Mouse (Mus musculus): ENCODE data around the gene Serpina3c. TPM values are rescaled to one million over a fixed set of nuclear protein-coding genes. Genes with fewer than 3 reads are reported as not detected.

The Serpina3c gene
- polyA plus RNA-seq, 1 experiment from 2014 or later = not detected

DNA sequence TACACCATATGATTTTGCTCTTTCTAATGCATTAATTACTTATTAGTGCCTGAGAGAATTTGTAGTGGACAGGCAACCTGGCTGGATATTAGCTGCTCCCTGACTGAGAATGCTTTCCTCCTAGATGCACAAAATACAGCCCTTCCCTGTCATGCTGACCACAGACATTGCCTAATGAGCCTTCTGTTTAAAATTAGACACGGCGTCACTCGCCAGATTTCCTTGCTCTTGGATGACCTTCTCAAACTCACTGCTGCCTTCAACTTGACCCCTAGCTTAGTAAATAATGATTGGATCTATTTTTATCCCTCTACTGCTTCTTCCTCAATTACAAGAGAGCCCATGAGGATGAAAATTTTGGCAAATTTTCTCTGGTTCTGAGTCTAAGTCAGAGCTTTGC lies 21.1 kb upstream of the Serpina3c start:
- peaks cover 8% of the 10 kb centered on the region for H3K27me3 ChIP-seq (ENCODE audit: control insufficient read depth, insufficient read depth, low read length)
- no peak overlapping the region for H3K4me3 ChIP-seq (ENCODE audit: control insufficient read depth in 1 of 2, insufficient read depth in 1 of 2, low read depth in 1 of 2, low read length in 2 of 2)
- H3K9ac ChIP-seq (ENCODE audit: low read length) = no peak overlapping the region
- H3K9me3 ChIP-seq (ENCODE audit: control insufficient read depth, low read length) = no peaks in the 10 kb centered on the region
- no peak for ATAC-seq (ENCODE audit: insufficient number of reproducible peaks, insufficient read depth, low FRiP score, low read depth)
- H3K4me2 ChIP-seq (ENCODE audit: low read length) = no peak overlapping the region
- H3K36me3 ChIP-seq (ENCODE audit: control insufficient read depth, insufficient read depth, low read length) = no peaks in the 10 kb centered on the region
- H3K4me1 ChIP-seq (ENCODE audit: control insufficient read depth in 2 of 2, insufficient read depth in 2 of 2, low read length in 2 of 2) = peaks cover 8 to 10% of the 10 kb centered on the region in 2 experiments; a peak in 3 of 4 replicates
- WGBS = 28% methylated on average over 3 of the region's 3 CpGs
- H3K27ac ChIP-seq (replicated peaks in 1 of 2; ENCODE audit: control insufficient read depth in 1 of 2, insufficient read depth in 1 of 2, low read depth in 2 of 2, low read length in 2 of 2) = no peak overlapping the region

DNA sequence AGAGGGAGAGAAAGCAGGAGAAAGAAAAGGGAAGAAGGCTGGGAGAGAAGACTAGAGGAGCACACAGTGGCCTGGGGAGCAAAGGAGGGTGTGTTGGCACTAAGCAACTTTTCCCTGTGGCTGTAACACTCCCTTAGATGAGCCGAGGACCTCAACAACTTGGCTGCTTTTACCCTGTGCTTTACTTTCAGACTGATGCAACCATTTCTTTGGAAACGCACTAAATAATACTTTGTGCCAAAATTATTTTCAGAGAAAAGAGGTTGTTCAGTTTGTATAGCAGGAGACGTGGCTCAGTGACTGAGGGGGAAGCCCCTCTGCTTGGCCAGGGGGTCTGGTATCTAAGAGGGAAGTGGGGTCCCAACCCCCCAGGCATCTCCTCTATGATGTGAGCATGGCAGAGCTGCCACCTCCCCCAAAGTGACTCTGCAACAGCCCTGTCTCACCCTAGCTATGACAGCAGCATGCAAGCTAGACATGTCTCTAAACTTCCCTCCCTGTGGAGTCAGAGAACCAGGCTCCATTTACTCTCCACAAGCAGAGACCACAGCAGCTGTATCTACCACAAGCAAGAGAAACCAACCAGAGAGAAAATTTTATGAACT lies 527 bp downstream of the Serpina3c start:
- no peaks in the 10 kb centered on the region for H3K27me3 ChIP-seq (ENCODE audit: control insufficient read depth, insufficient read depth, low read length)
- H3K9ac ChIP-seq (ENCODE audit: low read length) = no peak overlapping the region
- H3K4me2 ChIP-seq (ENCODE audit: low read length) = no peak overlapping the region
- H3K36me3 ChIP-seq (ENCODE audit: control insufficient read depth, insufficient read depth, low read length) = no peaks in the 10 kb centered on the region
- 77% methylated on average over 3 of the region's 3 CpGs for WGBS
- H3K27ac ChIP-seq (replicated peaks in 1 of 2; ENCODE audit: control insufficient read depth in 1 of 2, insufficient read depth in 1 of 2, low read depth in 2 of 2, low read length in 2 of 2) = no peak overlapping the region
- H3K4me3 ChIP-seq (ENCODE audit: control insufficient read depth in 1 of 2, insufficient read depth in 1 of 2, low read depth in 1 of 2, low read length in 2 of 2) = no peak overlapping the region
- ATAC-seq (ENCODE audit: insufficient number of reproducible peaks, insufficient read depth, low FRiP score, low read depth) = no peak
- H3K9me3 ChIP-seq (ENCODE audit: control insufficient read depth, low read length) = no peaks in the 10 kb centered on the region
- H3K4me1 ChIP-seq (ENCODE audit: control insufficient read depth in 2 of 2, insufficient read depth in 2 of 2, low read length in 2 of 2) = no peaks in the 10 kb centered on the region

DNA sequence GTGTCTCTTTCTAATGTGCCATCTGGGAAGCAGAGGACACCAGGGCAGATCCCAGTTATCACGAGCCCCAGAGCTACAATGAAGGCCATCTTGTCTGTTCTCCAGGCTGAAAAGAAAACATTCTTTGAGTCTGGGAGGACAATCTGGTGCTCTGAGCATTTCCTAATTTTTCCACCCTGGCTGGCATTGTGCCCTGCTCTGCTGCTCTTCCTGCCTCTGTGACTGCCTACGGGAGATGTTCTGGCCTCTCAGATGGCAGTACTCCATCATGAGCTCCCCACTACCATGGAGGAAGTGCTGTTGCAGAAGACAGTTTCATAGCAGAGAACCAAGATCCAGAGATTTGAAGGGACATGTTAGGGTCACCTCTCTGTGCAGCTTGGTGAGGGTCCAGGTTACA lies 1.7 kb downstream of the Serpina3c start:
- Histone ChIP-seq H3K27ac (replicated peaks in 1 of 2; ENCODE audit: control insufficient read depth in 1 of 2, insufficient read depth in 1 of 2, low read depth in 2 of 2, low read length in 2 of 2) (no peak overlapping the region), H3K4me3 (ENCODE audit: control insufficient read depth in 1 of 2, insufficient read depth in 1 of 2, low read depth in 1 of 2, low read length in 2 of 2) (no peak overlapping the region), H3K4me1 (ENCODE audit: control insufficient read depth in 2 of 2, insufficient read depth in 2 of 2, low read length in 2 of 2) (no peaks in the 10 kb centered on the region), H3K9ac (ENCODE audit: low read length) (no peak overlapping the region), H3K27me3 (ENCODE audit: control insufficient read depth, insufficient read depth, low read length) (no peaks in the 10 kb centered on the region), H3K36me3 (ENCODE audit: control insufficient read depth, insufficient read depth, low read length) (no peaks in the 10 kb centered on the region), H3K9me3 (ENCODE audit: control insufficient read depth, low read length) (no peaks in the 10 kb centered on the region), H3K4me2 (ENCODE audit: low read length) (no peak overlapping the region)
- no peak for ATAC-seq (ENCODE audit: insufficient number of reproducible peaks, insufficient read depth, low FRiP score, low read depth)
- WGBS = 57% methylated on average over 2 of the region's 2 CpGs

DNA sequence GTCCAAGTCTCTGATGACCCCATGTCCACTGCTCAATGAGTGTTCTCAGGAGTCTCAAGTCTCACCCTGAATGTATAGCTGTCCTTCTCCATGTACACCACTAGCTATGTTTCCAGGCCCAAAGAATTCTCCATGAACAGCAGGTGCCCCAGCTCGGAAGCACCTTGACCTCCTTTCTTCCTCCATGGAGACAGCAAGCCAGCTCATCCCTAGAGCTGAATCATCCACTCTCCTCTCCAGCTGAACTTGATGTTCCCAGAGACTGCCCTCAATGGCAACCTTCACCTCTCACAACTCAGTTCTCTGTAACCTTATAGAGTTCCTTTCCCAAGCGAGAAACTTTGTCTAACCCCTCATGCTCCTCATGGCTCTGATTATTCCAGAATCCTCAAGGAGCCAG lies 8.1 kb downstream of the Serpina3c start:
- 70% methylated on average over 2 of the region's 2 CpGs for WGBS
- Histone ChIP-seq H3K4me3 (ENCODE audit: control insufficient read depth in 1 of 2, insufficient read depth in 1 of 2, low read depth in 1 of 2, low read length in 2 of 2) (no peak overlapping the region), H3K36me3 (ENCODE audit: control insufficient read depth, insufficient read depth, low read length) (no peaks in the 10 kb centered on the region), H3K4me1 (ENCODE audit: control insufficient read depth in 2 of 2, insufficient read depth in 2 of 2, low read length in 2 of 2) (no peaks in the 10 kb centered on the region), H3K9ac (ENCODE audit: low read length) (no peak overlapping the region), H3K9me3 (ENCODE audit: control insufficient read depth, low read length) (no peaks in the 10 kb centered on the region), H3K4me2 (ENCODE audit: low read length) (no peak overlapping the region), H3K27me3 (ENCODE audit: control insufficient read depth, insufficient read depth, low read length) (no peaks in the 10 kb centered on the region), H3K27ac (replicated peaks in 1 of 2; ENCODE audit: control insufficient read depth in 1 of 2, insufficient read depth in 1 of 2, low read depth in 2 of 2, low read length in 2 of 2) (no peak overlapping the region)
- ATAC-seq (ENCODE audit: insufficient number of reproducible peaks, insufficient read depth, low FRiP score, low read depth) = no peak

GRCm38 (mm10) chr12:104143286-104143685 lies 10.4 kb downstream of the Serpina3c start:
- WGBS = 39% methylated on average over 1 of the region's 1 CpGs
- ATAC-seq (ENCODE audit: insufficient number of reproducible peaks, insufficient read depth, low FRiP score, low read depth) = no peak
- no peaks in the 10 kb centered on the region for H3K27me3 ChIP-seq (ENCODE audit: control insufficient read depth, insufficient read depth, low read length)

DNA sequence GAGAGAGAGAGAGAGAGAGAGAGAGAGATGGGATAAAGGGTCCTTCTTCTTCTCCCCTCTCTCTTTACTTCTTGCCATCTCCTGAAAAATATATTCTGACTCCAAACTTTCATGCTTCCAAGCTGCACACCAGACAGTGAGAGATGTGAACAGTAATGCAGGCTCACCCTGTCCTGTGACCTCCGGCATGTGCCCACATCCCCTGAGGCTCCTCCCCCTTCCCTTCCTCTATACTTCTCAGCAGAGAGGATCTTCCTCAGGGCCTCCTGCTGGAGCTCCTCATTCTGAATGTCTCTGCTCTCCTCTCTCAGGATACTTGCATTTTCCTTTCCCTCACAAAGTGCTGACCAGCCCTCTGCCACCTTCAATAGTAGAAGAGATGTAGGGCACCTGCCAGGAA lies 11.2 kb downstream of the Serpina3c start:
- WGBS = 44% methylated on average over 1 of the region's 1 CpGs
- H3K27ac ChIP-seq (replicated peaks in 1 of 2; ENCODE audit: control insufficient read depth in 1 of 2, insufficient read depth in 1 of 2, low read depth in 2 of 2, low read length in 2 of 2) = no peak overlapping the region
- no peaks in the 10 kb centered on the region for H3K4me1 ChIP-seq (ENCODE audit: control insufficient read depth in 2 of 2, insufficient read depth in 2 of 2, low read length in 2 of 2)

More at GRCm38 (mm10) chr12:104143286-104143685, 10.4 kb downstream of the Serpina3c start:
- Histone ChIP-seq H3K4me1 (ENCODE audit: control insufficient read depth in 2 of 2, insufficient read depth in 2 of 2, low read length in 2 of 2) (no peaks in the 10 kb centered on the region), H3K27ac (replicated peaks in 1 of 2; ENCODE audit: control insufficient read depth in 1 of 2, insufficient read depth in 1 of 2, low read depth in 2 of 2, low read length in 2 of 2) (no peak overlapping the region), H3K4me3 (ENCODE audit: control insufficient read depth in 1 of 2, insufficient read depth in 1 of 2, low read depth in 1 of 2, low read length in 2 of 2) (no peak overlapping the region), H3K9me3 (ENCODE audit: control insufficient read depth, low read length) (no peaks in the 10 kb centered on the region), H3K4me2 (ENCODE audit: low read length) (no peak overlapping the region), H3K36me3 (ENCODE audit: control insufficient read depth, insufficient read depth, low read length) (no peaks in the 10 kb centered on the region), H3K9ac (ENCODE audit: low read length) (no peak overlapping the region)

DNA sequence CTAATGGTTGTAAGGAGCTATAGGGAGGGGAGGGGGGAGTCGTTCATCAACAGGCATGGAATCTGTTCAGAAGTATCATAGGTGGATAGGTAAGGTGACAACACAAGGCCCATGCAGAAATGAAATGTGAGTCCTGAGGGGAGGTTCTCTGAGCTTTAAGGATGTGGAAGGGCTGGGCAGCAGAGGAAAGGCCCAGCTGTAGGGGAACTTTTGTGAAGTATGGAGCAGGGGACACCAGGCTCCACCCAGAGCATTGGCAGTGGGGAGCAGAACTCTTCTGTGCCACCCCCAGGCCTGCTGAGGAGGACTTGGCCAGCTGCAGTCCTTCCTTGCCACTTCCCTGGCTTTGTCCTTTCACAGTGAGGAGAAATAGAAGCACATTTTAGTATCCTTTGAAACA lies 12.2 kb downstream of the Serpina3c start:
- Histone ChIP-seq H3K36me3 (ENCODE audit: control insufficient read depth, insufficient read depth, low read length) (no peaks in the 10 kb centered on the region), H3K27me3 (ENCODE audit: control insufficient read depth, insufficient read depth, low read length) (no peaks in the 10 kb centered on the region), H3K9me3 (ENCODE audit: control insufficient read depth, low read length) (no peaks in the 10 kb centered on the region), H3K9ac (ENCODE audit: low read length) (no peak overlapping the region), H3K4me3 (ENCODE audit: control insufficient read depth in 1 of 2, insufficient read depth in 1 of 2, low read depth in 1 of 2, low read length in 2 of 2) (no peak overlapping the region), H3K27ac (replicated peaks in 1 of 2; ENCODE audit: control insufficient read depth in 1 of 2, insufficient read depth in 1 of 2, low read depth in 2 of 2, low read length in 2 of 2) (no peak overlapping the region), H3K4me1 (ENCODE audit: control insufficient read depth in 2 of 2, insufficient read depth in 2 of 2, low read length in 2 of 2) (no peaks in the 10 kb centered on the region), H3K4me2 (ENCODE audit: low read length) (no peak overlapping the region)
- no peak for ATAC-seq (ENCODE audit: insufficient number of reproducible peaks, insufficient read depth, low FRiP score, low read depth)
- 56% methylated on average over 1 of the region's 1 CpGs for WGBS

More for the DNA sequence above, 11.2 kb downstream of the Serpina3c start:
- Histone ChIP-seq H3K36me3 (ENCODE audit: control insufficient read depth, insufficient read depth, low read length) (no peaks in the 10 kb centered on the region), H3K9me3 (ENCODE audit: control insufficient read depth, low read length) (no peaks in the 10 kb centered on the region), H3K4me3 (ENCODE audit: control insufficient read depth in 1 of 2, insufficient read depth in 1 of 2, low read depth in 1 of 2, low read length in 2 of 2) (no peak overlapping the region), H3K4me2 (ENCODE audit: low read length) (no peak overlapping the region), H3K9ac (ENCODE audit: low read length) (no peak overlapping the region), H3K27me3 (ENCODE audit: control insufficient read depth, insufficient read depth, low read length) (no peaks in the 10 kb centered on the region)
- ATAC-seq (ENCODE audit: insufficient number of reproducible peaks, insufficient read depth, low FRiP score, low read depth) = no peak

- 83% methylated on average over 4 of the region's 4 CpGs for WGBS
- no peaks in the 10 kb centered on the region for H3K9me3 ChIP-seq (ENCODE audit: control insufficient read depth, low read length)
- no peaks in the 10 kb centered on the region for H3K27me3 ChIP-seq (ENCODE audit: control insufficient read depth, insufficient read depth, low read length)
- no peak overlapping the region for H3K4me3 ChIP-seq (ENCODE audit: control insufficient read depth in 1 of 2, insufficient read depth in 1 of 2, low read depth in 1 of 2, low read length in 2 of 2)
- H3K4me1 ChIP-seq (ENCODE audit: control insufficient read depth in 2 of 2, insufficient read depth in 2 of 2, low read length in 2 of 2) = no peaks in the 10 kb centered on the region
- no peak overlapping the region for H3K9ac ChIP-seq (ENCODE audit: low read length)
- no peak for ATAC-seq (ENCODE audit: insufficient number of reproducible peaks, insufficient read depth, low FRiP score, low read depth)
- H3K36me3 ChIP-seq (ENCODE audit: control insufficient read depth, insufficient read depth, low read length) = no peaks in the 10 kb centered on the region
- no peak overlapping the region for H3K4me2 ChIP-seq (ENCODE audit: low read length)
- H3K27ac ChIP-seq (replicated peaks in 1 of 2; ENCODE audit: control insufficient read depth in 1 of 2, insufficient read depth in 1 of 2, low read depth in 2 of 2, low read length in 2 of 2) = no peak overlapping the region
Measured at GRCm38 (mm10) chr12:104140543-104141103, 13.0 kb downstream of the Serpina3c start.

Measured in heart, embryonic 14.5 days (tissue).